Mouse (Mus musculus): ENCODE data around the gene Hnf1a.

DNA sequence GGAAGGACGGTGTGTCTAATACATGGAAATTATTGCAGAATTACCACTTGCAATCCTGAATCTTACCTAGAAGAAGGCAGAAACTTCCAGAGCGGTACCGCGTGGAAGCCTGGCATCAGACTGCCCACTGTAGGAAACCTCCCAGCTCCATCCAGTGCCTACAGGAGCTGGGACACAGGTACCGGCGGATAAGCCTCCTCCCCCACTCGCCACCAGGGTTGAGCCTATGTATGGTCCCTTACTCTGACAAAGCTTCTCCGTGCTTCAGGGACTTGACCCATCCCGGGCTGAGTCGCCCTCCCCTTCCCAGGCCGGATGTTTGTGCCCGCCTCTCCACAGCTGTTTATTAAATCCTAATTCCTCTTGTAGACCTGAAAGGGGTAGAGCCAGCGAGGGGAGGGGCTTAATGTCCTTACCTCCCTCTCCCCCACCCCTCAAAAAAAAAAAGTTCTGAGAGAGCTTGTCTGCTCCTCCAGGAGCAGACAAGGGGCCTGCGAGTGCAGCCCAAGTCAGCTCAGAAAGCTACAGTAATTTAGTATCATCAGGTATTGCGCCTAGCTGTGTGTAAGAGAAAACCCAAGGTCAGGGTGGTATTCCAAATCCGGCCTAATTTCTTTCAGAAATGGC lies 9.3 kb upstream of the Hnf1a start:
- no peak for TF ChIP-seq CTCF (conservative IDR thresholded peaks at IDR 0.05; ENCODE audit: low read length)
- TF ChIP-seq NANOG (IDR thresholded peaks at IDR 0.05; ENCODE audit: borderline replicate concordance, low read length) = no peak

All from E14TG2a.4 (cell line).